Mouse (Mus musculus): ENCODE measurements around the gene Dstn. TPM values are rescaled to one million over a fixed set of nuclear protein-coding genes. Genes with fewer than 3 reads are reported as not detected.

Dstn gene
- total and polyA plus RNA-seq, 3 experiments: 78.1 to 80.0 TPM; not detected in 1

GRCm38 (mm10) chr2:143914221-143914620 is 899 bp upstream of the Dstn start:
- Histone ChIP-seq H3K79me2 (ENCODE audit: control insufficient read depth, insufficient read depth, low read length, poor library complexity) (peaks cover 14% of the 10 kb centered on the region), H3K9ac (ENCODE audit: control insufficient read depth, low read depth, low read length, poor library complexity, severe bottlenecking) (peak overlapping the region; percentile 44), H3K4me3 (ENCODE audit: control insufficient read depth in 1 of 2, insufficient read depth in 1 of 2, low read depth in 2 of 2, low read length in 2 of 2) (peak overlapping the region; percentile 83 to 86), H3K27me3 (ENCODE audit: control insufficient read depth in 1 of 2, insufficient read depth in 2 of 2, low read length in 2 of 2) (no peaks in the 10 kb centered on the region), H3K36me3 (ENCODE audit: control insufficient read depth in 1 of 2, insufficient read depth in 2 of 2, low read length in 2 of 2) (peaks cover 0 to 22% of the 10 kb centered on the region in 2 experiments; a peak in 2 of 4 replicates), H3K4me1 (ENCODE audit: control insufficient read depth in 1 of 2, insufficient read depth in 2 of 2, low read length in 2 of 2) (peaks cover 0 to 16% of the 10 kb centered on the region in 2 experiments; a peak in 3 of 4 replicates), H3K27ac (ENCODE audit: control insufficient read depth, low read depth, low read length) (no peak overlapping the region), H3K9me3 (replicated peaks; ENCODE audit: insufficient read depth, low read length) (no peaks in the 10 kb centered on the region)
- no peak for DNase-seq (ENCODE audit: low read depth, low spot score)
- TF ChIP-seq ZMIZ1 (IDR thresholded peaks at IDR 0.05; ENCODE audit: low read depth, low read length): no peak
- no peak for TF ChIP-seq TCF12 (IDR thresholded peaks at IDR 0.05; ENCODE audit: low read depth, low read length)
- TF ChIP-seq CHD2 (IDR thresholded peaks at IDR 0.05; ENCODE audit: low read length): no peak
- no peak for TF ChIP-seq EP300 (IDR thresholded peaks at IDR 0.05; ENCODE audit: low read depth in 1 of 2, low read length in 2 of 2)
- no peak for TF ChIP-seq GATA1 (IDR thresholded peaks at IDR 0.05; ENCODE audit: low read depth, low read length)
- TF ChIP-seq CTCF (IDR thresholded peaks at IDR 0.05 in 2 of 3, conservative IDR thresholded peaks at IDR 0.05 in 1 of 3; ENCODE audit: control insufficient read depth in 1 of 3, insufficient read depth in 1 of 3, low read depth in 2 of 3, low read length in 3 of 3, poor library complexity in 1 of 3, severe bottlenecking in 1 of 3): no peak

DNA sequence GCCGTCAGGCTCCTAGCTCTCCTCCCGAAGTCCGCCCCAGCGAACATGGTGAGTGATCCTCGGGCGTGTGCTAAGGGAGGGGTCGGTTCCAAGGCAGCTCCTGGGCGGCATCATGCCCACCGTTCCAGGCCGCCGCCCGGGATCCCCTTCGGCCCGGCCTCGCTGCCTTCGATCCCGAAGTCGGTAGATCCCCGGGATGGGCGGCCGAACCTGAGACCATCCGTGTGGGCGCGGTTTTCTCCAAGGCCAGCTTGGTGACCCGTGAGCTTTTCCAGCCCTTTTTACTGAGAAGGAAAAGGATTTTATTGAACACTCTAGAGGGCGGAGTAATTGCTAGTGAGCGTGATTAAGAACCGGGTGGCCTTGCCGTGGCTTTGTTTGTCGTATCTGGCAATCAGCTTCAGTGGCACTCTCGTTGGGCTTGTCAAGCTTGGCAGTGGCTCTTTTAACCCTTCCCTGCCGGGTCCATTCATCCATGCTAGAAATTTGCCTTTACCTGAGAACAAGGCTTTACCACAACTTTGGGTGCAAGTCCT is 548 bp downstream of the Dstn start:
- Histone ChIP-seq H3K9me3 (replicated peaks; ENCODE audit: insufficient read depth, low read length) (no peaks in the 10 kb centered on the region), H3K27ac (ENCODE audit: control insufficient read depth, low read depth, low read length) (peak overlapping the region; percentile 70), H3K9ac (ENCODE audit: control insufficient read depth, low read depth, low read length, poor library complexity, severe bottlenecking) (peak overlapping the region; percentile 81), H3K79me2 (ENCODE audit: control insufficient read depth, insufficient read depth, low read length, poor library complexity) (peaks cover 23% of the 10 kb centered on the region), H3K27me3 (ENCODE audit: control insufficient read depth in 1 of 2, insufficient read depth in 2 of 2, low read length in 2 of 2) (no peaks in the 10 kb centered on the region), H3K4me3 (ENCODE audit: control insufficient read depth in 1 of 2, insufficient read depth in 1 of 2, low read depth in 2 of 2, low read length in 2 of 2) (peak overlapping the region; percentile 83 to 86), H3K36me3 (ENCODE audit: control insufficient read depth in 1 of 2, insufficient read depth in 2 of 2, low read length in 2 of 2) (peaks cover 0 to 26% of the 10 kb centered on the region in 2 experiments; a peak in 2 of 4 replicates), H3K4me1 (ENCODE audit: control insufficient read depth in 1 of 2, insufficient read depth in 2 of 2, low read length in 2 of 2) (peaks cover 4 to 20% of the 10 kb centered on the region in 2 experiments)
- no peak for TF ChIP-seq UBTF (IDR thresholded peaks at IDR 0.05; ENCODE audit: borderline replicate concordance, insufficient read depth, low read depth, low read length)
- peak; percentile 43; the same call in 1 of the 2 replicates for TF ChIP-seq HCFC1 (IDR thresholded peaks at IDR 0.05; ENCODE audit: low read depth, low read length)
- no peak for TF ChIP-seq NRF1 (IDR thresholded peaks at IDR 0.05; ENCODE audit: insufficient read depth, low read depth, low read length, poor library complexity, severe bottlenecking)
- TF ChIP-seq POLR2AphosphoS5 (IDR thresholded peaks at IDR 0.05; ENCODE audit: borderline replicate concordance, low read depth, low read length): no peak
- TF ChIP-seq POLR2A (IDR thresholded peaks at IDR 0.05; ENCODE audit: control insufficient read depth in 1 of 2, insufficient read depth in 1 of 2, low read depth in 1 of 2, low read length in 2 of 2, poor library complexity in 1 of 2): peak in 1 of 2 experiments; percentile 47; a peak in 2 of 4 replicates
- DNase-seq (ENCODE audit: low read depth, low spot score): peak; percentile 82

GRCm38 (mm10) chr2:143916229-143916628 is 1.1 kb downstream of the Dstn start:
- Histone ChIP-seq H3K27ac (ENCODE audit: control insufficient read depth, low read depth, low read length) (peak overlapping the region; percentile 70), H3K4me1 (ENCODE audit: control insufficient read depth in 1 of 2, insufficient read depth in 2 of 2, low read length in 2 of 2) (peaks cover 8 to 25% of the 10 kb centered on the region in 2 experiments)
- TF ChIP-seq MAZ (IDR thresholded peaks at IDR 0.05; ENCODE audit: low read depth, low read length) (no peak), NELFE (IDR thresholded peaks at IDR 0.05; ENCODE audit: low read depth, low read length) (no peak), TCF12 (IDR thresholded peaks at IDR 0.05; ENCODE audit: low read depth, low read length) (peak; percentile 97), ZC3H11A (IDR thresholded peaks at IDR 0.05; ENCODE audit: low read depth, low read length) (no peak; the same call in 1 of the 2 replicates), ETS1 (IDR thresholded peaks at IDR 0.05; ENCODE audit: low read depth, low read length) (peak; percentile 96), POLR2AphosphoS2 (IDR thresholded peaks at IDR 0.05; ENCODE audit: low read length) (no peak), HCFC1 (IDR thresholded peaks at IDR 0.05; ENCODE audit: low read depth, low read length) (peak; percentile 36; the same call in 1 of the 2 replicates), GATA1 (IDR thresholded peaks at IDR 0.05; ENCODE audit: low read depth, low read length) (peak; percentile 89), RCOR1 (IDR thresholded peaks at IDR 0.05; ENCODE audit: low read depth, low read length) (peak; percentile 95), E2F4 (IDR thresholded peaks at IDR 0.05; ENCODE audit: borderline replicate concordance, low read depth, low read length) (no peak), TBP (IDR thresholded peaks at IDR 0.05; ENCODE audit: low read depth, low read length) (no peak), TAL1 (IDR thresholded peaks at IDR 0.05; ENCODE audit: low read length) (peak; percentile 94), GABPA (IDR thresholded peaks at IDR 0.05; ENCODE audit: low read depth, low read length) (no peak), MEF2A (IDR thresholded peaks at IDR 0.05; ENCODE audit: extremely low read depth, insufficient replicate concordance, low read depth, low read length, poor library complexity, severe bottlenecking) (no peak), ELF1 (IDR thresholded peaks at IDR 0.05; ENCODE audit: low read depth, low read length) (no peak), POLR2AphosphoS5 (IDR thresholded peaks at IDR 0.05; ENCODE audit: borderline replicate concordance, low read depth, low read length) (no peak), UBTF (IDR thresholded peaks at IDR 0.05; ENCODE audit: borderline replicate concordance, insufficient read depth, low read depth, low read length) (no peak), SMC3 (IDR thresholded peaks at IDR 0.05; ENCODE audit: low read depth, low read length) (no peak)

More at GRCm38 (mm10) chr2:143916229-143916628, 1.1 kb downstream of the Dstn start:
- Histone ChIP-seq H3K36me3 (ENCODE audit: control insufficient read depth in 1 of 2, insufficient read depth in 2 of 2, low read length in 2 of 2) (peaks cover 0 to 31% of the 10 kb centered on the region in 2 experiments; a peak in 2 of 4 replicates), H3K9ac (ENCODE audit: control insufficient read depth, low read depth, low read length, poor library complexity, severe bottlenecking) (peak overlapping the region; percentile 81; the same call in 1 of the 2 replicates), H3K27me3 (ENCODE audit: control insufficient read depth in 1 of 2, insufficient read depth in 2 of 2, low read length in 2 of 2) (no peaks in the 10 kb centered on the region), H3K4me3 (ENCODE audit: control insufficient read depth in 1 of 2, insufficient read depth in 1 of 2, low read depth in 2 of 2, low read length in 2 of 2) (peak overlapping the region; percentile 83 to 86), H3K79me2 (ENCODE audit: control insufficient read depth, insufficient read depth, low read length, poor library complexity) (peaks cover 23% of the 10 kb centered on the region), H3K9me3 (replicated peaks; ENCODE audit: insufficient read depth, low read length) (no peaks in the 10 kb centered on the region)
- peak; percentile 87 for DNase-seq (ENCODE audit: low read depth, low spot score)

All from MEL (cell line).